Mouse (Mus musculus) adipocyte (in vitro differentiated cells): ENCODE results near the gene Bpifc.
"Not testable (repeated sequence)": the region's sequence is repeated elsewhere in the genome, so short reads cannot be mapped to it uniquely, and the experiment has no call there.

Experiments
- DNase-seq: peaks from one replicate; pipeline ENCODE4 v3.0.0-alpha.2; 2016; ENCODE audit warnings: low spot score

The Bpifc gene

DNA sequence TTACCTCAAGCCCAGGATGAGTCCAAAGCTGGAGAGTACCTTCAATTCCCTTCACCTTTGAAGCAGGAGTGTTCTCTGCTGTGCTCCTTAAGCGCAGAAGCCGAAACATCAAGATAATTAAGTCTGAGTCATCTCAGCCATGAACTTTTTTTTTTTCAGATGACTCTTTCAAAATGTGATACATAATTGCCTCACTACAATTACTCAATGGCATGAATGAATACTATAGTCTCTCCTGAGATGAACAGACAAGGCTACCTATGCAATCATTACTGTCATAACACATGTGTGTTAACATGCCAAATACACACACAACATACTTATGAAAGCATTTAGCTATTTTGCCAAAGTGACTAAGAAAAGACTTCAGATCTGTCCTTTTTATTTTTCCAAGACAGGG is at the start of gene Bpifc:
TSS of gene Bpifc (minus strand) at position 115 of the 400 bp plus-strand sequence.
- DNase-seq, result no peak

DNA sequence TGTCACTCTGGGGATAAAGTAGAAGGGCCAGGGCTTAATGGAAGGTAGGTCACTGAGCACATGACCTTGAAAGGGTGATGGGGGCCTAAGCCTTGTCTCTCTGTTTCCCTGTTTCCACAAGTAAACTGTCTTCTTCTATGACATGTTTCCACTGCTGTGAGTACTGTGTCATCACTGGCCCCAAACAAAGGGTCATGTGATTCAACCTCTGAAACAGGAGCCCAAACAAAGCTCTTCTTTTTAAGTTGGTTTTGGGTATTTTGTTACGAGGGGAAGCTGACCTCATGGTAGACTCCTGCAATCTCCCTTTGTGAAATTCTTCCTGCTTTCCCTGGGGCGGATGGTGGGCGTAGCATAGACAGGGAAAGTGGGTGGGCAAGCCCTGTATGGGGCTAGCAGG is 48.6 kb upstream of the Bpifc start:
- DNase-seq, result no peak

DNA sequence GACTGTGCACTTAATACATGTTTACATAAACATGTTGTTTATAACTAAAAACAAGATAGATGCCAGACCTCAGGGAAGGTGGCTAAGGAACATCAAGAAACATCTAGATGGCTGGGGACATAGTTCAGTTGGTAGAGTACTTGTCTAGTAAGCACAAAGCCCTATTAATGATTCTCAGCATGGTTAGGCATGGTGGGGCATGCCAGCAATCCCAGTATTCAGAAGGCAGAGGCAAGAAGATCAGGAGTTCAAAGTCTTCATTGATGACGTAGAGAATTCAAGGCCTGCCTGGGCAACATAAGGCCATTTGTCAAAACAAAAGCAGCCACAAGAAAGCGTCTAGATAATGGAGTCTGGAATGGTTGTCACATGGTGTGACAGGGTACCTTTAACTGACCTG is 46.0 kb upstream of the Bpifc start:
- DNase-seq, result no peak

DNA sequence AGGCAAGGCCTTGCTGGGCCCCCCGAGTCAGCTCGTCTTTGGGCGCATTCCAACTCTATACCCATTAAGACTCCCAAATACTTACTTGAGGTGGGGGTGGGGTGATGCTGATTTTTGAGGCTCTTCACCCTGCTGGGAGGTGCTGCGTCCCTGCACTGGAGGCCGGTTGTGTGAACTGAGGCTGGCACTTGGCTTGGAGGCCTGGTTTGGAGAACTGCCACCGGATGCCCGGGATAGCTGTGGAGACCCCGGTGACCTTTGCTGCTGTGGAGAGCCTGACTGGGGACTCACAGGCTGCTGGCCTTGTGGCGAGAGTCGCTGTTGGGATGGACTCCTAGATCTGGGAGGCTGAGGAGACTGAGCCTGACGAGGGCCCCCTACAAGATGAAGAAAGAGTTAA is 45.6 kb upstream of the Bpifc start:
- DNase-seq, result no peak

DNA sequence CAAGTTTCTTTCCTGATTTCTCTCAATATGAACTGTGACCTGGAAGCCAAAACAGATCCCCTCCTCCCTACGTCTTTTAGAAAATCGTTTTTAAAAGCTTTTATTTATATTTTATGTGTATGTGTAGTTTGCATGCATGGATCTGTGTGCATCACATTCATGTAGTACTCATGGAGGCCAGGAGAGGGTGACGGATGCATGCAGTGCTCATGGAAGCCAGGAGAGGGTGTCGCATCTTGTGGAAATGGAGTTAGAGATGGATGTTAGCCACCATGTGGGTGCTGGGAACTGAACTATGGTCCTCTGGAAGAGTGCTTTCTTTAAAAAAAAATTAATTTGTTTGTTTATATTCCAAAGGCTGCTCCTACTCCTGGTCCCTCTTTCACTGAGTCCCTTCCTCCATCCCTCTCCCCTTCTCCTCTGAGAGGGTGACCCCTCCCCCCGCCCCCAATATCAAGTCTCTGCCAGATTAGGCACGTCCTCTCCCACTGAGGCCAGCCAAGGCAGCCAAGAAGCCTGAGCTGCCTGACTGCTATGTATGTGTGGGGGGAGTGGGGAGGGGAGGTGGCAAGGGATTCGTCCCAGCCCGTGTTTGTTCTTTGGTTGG is 44.7 kb upstream of the Bpifc start:
- DNase-seq, result no peak

DNA sequence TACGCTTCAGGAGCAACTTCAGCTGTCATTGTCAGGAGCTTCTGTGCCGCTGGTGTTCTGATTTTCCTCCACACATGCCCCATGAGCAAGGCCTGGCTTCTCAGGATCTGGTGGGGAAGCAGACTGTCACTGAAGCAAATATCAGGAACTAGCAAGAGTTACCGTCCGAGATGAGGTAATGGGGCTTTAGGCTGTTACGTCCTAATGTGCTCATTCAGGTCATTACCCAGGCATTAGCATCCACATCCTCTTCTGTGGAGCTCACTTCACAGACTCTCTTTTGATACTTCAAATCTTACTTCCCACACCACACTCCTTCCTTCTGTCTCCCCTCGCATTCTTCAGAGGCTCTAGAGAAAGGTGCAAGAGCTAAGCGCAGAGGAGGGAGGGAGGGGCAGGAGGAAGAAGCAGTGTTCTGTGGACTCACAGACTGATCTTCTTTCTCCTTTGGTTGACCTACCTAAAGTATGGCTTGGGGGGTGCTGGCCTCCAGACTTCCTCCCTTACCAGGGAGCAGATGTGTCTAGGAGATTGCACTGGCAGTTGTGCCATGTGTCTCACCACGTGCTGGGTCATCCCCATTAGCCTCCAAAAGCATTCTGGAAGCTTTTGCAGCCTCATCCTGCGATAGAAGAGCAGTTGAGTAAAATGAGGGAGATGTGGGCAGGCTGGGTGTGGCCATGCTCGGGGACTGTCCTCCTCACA is 41.3 kb upstream of the Bpifc start:
- DNase-seq, result no peak

DNA sequence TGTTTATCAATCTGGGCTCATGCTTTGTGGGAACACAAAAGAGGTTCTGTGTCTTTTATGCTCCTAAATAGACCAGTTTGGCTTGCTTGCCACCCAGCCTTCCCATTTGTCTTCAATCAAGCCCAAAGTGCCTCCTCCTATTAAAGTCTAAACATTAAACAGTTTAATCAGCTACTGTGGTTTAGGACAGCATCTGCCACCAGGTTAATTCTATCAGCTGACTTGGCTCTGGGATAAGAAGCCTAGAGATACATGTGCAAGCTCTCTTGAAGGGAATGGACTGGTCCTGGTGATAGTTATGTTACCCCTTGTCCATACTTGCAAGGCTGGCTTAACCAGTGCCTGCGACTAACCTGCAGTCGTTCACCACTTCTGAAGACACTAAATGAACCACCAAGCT is 38.8 kb upstream of the Bpifc start:
- no peak for DNase-seq

DNA sequence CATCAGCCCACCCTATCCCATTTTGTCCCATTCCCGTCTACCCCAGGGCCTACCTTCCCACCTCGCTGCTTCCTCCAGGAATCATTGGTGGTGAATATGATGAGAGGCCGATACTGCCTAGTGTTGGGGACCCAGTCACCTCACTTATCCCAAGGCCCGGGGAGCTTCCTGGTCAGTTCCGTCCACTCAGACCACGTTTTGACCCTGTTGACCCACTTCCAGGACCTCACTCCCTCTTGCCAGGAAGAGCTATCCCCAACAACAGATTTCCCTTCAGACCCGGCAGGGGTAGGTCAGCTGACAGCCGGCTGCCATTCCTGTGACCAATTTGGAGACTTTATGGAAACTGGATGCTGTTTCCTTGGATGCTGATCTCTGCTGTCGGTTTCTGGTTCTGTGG is 36.1 kb upstream of the Bpifc start:
- DNase-seq, result no peak

DNA sequence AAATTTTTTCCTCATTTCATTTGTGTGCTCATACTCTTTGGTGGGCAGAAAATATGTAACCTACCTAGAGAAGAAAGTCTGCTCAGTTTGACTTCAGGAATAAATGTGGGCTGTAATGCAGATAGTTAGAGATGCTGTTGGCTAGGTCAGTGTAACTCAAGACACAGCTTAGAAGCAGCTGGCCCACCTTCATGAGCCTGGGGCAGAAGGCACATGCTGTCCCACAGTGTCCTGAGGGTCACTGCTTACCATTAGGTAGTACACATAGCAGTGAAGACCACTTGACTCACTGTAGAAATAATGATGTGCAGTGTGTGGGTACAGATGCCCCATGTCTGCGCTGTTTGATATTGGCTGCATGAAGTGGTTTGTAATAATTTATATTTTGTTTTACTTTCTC is 34.7 kb upstream of the Bpifc start:
- DNase-seq, result no peak

DNA sequence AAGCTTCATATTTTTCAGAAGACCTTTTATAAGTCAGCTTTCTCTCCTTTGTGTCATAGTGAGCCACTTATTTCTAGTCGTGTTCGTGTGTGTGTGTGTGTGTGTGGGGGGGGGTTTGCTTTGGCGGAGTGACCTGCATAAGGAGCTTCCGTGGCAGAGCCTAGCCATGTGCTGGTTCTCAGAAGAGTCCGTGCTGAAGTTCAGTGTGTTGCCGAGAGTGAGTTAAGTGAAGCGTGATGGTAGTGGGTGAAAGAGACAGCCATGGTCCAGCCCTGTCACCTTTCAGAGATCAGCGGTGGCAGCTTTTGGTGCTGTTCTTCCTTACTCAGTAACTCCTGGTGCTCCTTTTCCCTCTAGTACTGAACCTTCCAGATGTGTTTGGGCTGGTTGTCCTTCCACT is 32.4 kb upstream of the Bpifc start:
- no peak for DNase-seq

DNA sequence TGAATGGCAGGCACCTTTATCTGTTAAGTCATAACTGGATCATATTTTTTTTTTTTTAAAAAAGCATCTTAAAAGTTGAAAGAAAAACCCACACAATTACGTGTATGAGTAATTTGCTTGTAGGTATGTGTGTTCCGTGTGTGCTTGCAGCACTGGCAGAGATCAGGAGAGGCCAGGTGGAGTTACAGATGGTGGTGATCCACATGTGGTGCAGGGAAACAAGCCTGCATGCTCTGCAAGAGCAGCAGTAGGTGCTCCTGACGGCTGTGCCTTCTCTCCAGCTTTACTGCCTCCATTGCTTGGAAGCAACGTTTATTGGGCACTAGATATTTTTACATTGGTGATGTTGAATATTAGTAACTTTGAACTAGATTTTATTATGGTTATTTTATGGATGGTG is 32.0 kb upstream of the Bpifc start:
- no peak for DNase-seq

DNA sequence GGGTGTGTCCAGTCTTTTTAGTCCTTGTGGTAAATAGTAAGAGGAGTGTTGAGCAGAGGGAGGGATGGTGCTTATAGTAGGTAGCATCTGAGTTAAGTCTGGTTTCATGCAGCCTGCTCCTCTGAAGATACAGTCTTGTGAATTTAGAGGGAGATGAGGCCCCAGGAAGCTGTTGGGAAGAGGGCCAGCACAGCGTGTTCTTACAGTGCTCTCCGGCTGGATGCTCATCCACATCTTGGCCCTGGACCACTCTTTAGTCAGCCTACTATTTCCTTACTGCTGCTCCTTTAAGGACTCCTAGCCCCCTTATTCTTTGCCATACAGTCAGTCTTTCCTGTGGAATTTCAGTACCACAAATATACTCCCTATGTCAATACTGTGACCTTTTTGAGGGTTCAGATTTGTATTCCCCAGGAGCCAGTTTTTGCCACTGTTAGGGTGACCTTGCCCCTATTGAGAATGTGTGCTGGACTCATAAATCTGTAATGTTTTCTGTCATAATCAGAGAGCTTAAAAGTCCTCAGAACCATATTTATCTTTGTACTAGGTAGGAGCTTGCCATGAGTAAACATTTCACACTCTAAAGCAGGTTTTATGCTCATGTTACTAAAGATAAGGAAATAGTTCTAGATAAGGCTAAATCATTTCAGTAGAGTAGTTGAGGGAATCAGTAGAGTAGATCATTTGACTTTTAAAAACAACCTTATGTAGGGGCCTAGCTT is 22.5 kb upstream of the Bpifc start:
- DNase-seq, result no peak

DNA sequence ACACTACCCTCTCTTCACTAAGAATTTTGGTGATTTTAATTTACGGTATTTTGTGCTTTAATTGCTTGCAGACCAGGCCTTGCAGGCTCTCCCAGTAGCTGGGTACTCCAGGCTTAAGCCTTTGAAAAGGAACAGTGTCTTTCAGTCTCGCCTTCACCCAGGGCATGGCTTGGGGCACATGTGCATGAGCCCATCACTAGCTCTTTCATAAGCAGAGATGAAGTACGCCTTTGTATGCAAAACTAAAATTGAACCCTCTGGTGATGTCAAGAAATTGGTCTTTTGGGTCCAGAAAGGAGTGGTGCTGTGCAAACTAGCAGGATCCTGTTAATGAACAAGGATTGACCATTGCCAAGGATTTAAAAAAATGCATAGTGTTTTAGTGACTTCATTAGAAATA is 20.8 kb upstream of the Bpifc start:
- DNase-seq, result no peak

DNA sequence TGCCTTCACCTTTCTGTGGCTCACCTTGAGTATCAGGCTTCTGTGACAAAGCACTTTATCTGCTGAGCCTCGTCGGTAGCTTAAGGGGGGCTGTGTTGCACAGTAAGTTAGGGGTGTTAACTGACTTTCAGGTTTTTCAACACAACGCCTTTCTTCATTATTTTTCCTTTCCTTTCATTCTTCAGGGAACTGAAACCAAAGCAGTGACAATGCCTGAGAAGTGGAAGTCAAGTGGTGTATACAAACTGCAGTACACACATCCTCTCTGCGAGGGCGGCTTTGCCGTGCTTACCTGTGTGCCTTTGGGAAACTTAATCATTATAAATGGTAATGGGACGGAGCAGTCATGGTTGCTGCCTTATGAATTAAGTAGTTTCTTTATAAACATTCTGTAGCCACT is 19.0 kb upstream of the Bpifc start:
- no peak for DNase-seq

DNA sequence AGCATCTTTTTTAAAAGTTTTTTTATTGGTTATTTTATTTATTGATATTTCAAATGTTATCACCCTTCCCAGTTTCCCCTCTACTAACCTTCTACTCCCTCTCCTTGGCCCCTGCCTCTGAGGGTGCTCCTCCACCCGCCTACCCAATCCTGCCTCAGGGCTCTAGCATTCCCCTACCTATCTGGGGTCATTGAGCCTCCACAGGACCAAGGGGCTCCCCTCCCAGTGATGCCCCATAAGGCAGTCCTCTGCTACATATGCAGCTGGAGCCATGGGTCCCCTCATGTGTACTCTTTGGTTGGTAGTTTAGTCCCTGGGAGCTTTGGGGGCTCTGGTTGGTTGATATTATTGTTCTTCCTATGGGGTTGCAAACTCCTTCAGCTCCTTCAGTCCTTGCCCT is 15.1 kb upstream of the Bpifc start:
- not testable (repeated sequence) for DNase-seq

DNA sequence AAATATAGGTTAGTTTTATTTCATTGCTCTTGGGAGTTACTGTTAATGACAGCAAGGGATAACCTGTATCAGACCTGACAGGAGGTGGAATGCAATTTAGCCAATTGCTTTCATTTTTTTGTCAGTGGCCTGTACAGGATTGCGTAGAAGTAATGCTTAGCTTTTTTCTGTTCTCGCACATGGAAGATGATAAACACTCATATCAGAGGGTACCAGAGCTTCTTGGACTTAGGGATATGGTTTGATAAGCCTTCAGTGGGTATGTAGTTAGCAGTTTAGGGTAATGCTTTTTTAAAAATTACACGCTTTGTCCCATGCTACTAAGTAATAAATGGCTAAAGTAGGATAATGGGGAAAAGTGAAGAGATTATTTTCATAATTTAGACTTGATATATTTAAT is 14.7 kb upstream of the Bpifc start:
- DNase-seq, result no peak

DNA sequence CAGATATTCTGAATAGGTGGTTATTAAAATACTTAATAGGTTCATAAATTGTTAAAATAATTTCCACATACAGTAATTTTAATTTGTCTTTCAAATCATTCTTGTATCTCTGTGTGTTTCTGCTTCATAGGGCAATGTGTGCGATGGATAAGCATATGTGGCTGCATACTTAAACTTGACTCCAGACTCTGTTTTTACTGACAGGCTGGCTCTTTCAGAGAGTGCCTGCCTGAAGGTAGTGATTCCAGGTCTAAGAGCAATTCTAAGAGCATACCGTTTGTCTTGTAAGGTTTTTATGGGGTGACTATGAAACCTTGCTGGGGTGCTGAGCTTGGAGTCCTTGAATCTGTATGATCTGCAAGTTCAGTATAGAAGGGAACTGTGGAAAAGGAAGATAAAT is 14.2 kb upstream of the Bpifc start:
- DNase-seq, result no peak

DNA sequence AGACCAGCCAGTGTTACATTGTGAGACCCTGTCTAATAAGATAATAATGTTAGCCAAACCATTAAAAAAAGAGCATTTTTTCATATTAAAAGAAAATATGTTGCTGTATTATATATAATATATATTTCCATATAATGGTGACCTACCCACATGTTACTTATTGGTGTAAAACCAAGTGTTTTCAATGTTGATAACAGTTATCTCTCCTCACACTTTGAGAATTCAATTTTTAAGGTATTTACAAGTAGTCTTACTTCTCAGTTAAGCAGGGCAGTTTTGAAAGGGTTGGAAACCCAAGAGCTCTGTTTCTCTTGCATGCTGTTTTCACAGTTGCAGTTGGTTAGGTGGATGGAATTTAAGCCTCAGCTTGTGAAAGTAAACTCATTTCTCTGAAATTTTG is 11.5 kb upstream of the Bpifc start:
- no peak for DNase-seq

DNA sequence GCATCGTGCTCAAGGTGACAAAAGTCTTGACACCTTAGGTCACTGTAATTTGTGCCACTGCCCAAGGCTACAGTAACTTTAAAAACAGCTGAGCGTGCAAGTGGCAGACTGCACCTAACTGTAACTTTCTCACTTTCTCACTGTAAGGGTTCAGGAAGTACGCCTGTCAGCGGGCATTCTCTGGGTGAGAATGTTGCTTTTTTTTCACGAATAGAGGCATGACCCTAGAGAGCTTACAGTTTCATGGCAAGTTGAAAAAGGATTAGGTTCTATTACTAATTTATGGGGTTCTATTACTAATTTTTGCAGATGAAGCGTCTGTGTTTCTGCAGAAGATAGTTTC is 10.8 kb upstream of the Bpifc start:
- no peak for DNase-seq

DNA sequence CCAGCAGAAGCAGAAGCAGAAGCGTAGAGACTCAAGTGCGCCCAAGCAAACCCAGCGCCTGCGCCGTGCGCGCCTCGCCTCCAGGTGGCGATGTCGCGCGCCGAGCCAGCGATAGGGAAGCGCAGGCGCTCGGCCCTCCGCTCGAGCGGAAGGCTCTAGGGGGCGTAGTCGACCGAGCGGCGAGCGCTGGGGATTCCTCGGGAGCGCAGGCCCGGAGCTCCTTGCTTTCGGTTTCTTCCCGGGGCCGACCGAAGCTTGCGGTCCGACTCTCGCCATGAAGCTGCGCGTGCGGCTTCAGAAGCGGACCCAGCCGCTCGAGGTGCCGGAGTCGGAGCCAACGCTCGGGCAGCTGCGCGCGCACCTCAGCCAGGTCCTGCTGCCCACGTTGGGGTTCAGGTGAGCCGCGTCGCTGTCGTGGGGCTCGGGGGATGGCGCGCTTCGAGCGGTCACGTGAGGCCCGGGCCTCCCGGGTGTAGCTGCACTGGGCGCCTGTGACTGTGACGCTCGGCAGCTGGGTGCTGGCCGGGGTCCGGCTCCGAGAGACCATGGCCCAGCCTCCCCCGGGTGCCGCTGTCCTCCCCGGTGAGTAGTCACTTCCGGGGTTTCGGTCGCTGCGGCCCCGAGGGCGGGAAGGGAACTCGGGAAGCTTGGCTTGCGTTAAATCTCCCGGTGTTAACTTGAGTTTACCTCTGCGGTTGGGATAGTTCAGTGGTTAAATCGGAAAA is 10.2 kb upstream of the Bpifc start, which contains the start of gene Fbxo7:
TSS of gene Fbxo7 (plus strand) at position 224 of the 725 bp plus-strand sequence.
- peak; percentile 57 for DNase-seq

DNA sequence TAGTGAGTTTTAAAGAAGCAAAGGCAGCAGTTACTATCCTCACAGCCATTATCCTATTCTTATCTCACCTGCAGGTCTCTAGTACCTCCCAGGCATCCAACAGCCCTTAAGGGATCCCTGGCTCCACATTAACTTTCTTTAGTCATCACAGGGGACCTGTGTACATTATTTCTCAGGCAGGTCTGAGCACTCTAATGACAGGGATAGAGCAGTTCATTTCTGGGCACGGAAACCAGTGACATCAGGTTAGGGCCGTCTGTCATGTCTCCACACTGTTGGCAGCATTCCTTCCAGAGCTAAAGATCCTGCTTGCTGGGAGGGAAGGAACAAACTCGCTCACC is 9.7 kb upstream of the Bpifc start:
- DNase-seq, result peak; percentile 90

DNA sequence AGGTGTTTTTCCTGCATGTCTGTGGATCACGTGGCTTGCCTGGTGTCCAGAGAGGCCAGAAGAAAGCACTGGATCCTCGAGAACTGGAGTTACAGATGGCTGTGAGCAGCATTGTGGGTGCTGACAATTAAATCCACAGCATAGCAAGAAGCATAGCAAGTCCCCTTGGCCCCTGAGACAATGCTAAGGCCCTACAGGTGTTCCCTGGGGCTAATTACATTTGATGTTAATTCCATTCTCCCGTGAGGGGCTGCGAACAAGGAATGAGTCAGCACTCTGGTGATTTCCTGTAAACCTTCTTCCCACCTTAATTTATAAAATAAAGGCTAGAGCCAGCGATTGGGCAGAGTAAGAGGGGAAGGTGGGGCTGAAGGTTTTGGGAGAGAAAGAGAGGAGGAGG is 7.1 kb upstream of the Bpifc start:
- no peak for DNase-seq

DNA sequence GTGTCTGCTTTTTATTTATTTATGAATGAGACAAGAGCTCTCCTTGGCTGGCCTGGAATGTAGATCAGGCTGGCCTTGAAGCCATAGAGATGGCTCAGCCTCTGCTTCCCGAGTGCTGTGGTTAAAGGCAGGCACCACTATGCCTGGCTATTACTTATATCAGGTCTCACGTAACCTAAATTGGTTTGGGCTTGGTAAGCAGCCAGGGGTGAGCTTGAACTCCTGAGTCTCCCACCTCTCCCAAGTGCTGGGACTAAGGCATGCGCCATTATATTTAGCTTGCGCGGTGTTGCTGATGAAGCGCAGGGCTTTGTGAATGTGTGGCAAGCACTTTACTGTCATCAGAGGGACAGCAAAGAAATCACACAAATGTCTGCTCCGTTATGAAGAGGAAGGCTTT is 6.1 kb upstream of the Bpifc start:
- DNase-seq, result no peak
